Mouse (Mus musculus): Measurements from ENCODE around the gene Tecta. TPM values are rescaled to one million over a fixed set of nuclear protein-coding genes. Genes with fewer than 3 reads are reported as not detected.

The Tecta gene
- polyA plus RNA-seq, 1 experiment from 2014 or later = not detected

DNA sequence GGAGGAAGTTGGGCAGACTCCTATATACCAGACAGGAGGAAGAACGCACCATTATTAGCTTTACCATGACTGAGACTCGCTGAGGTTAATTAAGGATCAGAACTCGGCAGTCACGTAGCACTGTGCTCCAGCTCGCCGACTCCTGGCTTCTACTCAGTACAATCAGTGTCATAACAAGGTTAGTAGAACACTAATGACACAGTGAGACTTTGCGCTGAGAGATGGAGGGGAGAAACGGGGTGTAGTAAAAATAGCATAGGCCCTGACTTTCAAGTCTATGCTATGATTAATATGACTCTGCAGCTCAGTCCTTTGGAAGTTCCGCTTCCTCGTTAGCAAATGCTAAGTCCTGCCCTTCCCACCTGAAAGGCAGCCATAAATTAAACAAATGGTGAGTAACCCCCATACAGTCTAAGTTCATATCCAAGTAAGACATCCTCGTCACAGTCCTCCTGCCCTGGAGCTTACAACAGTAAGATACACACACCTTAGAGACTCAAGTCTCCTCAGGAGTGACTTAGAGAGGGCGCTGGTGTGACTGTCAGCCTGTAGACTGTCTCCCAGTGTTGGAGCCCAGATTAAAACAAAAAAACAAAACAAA, 17.7 kb upstream of the Tecta start:
- ATAC-seq (ENCODE audit: borderline replicate concordance, extremely low read depth, low FRiP score, low TSS enrichment) = no peak
- H3K4me2 ChIP-seq = no peak overlapping the region
- H3K9me3 ChIP-seq = no peaks in the 10 kb centered on the region
- H3K9ac ChIP-seq = no peak overlapping the region
- no peak overlapping the region for H3K27ac ChIP-seq
- peaks cover 4% of the 10 kb centered on the region; the same call in 1 of the 2 replicates for H3K36me3 ChIP-seq
- 83% methylated on average over 12 of the region's 12 CpGs for WGBS
- no peaks in the 10 kb centered on the region for H3K27me3 ChIP-seq
- H3K4me1 ChIP-seq = no peaks in the 10 kb centered on the region
- no peak overlapping the region for H3K4me3 ChIP-seq

DNA sequence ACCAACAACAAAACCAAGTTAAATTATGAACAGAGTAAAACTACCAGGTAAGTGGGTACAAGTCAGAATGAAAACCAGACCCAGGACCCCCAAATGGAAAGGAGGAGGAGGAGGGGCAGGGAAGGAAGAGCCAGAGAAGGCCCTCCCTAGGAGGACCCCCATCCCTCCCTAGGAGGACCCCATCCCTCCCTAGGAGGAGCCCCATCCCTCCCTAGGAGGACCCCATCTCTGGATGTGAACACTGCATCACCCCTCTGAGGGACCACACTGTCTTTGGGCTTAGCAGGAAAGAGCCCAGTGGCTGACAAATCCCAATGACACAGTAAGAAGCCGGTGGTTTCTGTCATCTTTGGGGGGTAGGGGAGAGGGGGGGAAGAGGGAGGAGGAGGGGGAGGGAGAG, 15.5 kb upstream of the Tecta start:
- no peak for ATAC-seq (ENCODE audit: borderline replicate concordance, extremely low read depth, low FRiP score, low TSS enrichment)
- H3K36me3 ChIP-seq = peaks cover 3% of the 10 kb centered on the region; the same call in 1 of the 2 replicates
- H3K4me2 ChIP-seq = no peak overlapping the region
- no peaks in the 10 kb centered on the region for H3K27me3 ChIP-seq
- no peak overlapping the region for H3K9ac ChIP-seq
- WGBS = 43% methylated on average over 1 of the region's 1 CpGs
- H3K27ac ChIP-seq = no peak overlapping the region
- H3K9me3 ChIP-seq = no peaks in the 10 kb centered on the region
- H3K4me3 ChIP-seq = no peak overlapping the region
- H3K4me1 ChIP-seq = no peaks in the 10 kb centered on the region

- Histone ChIP-seq H3K36me3 (peaks cover 3% of the 10 kb centered on the region; the same call in 1 of the 2 replicates), H3K4me3 (no peak overlapping the region), H3K27me3 (no peaks in the 10 kb centered on the region), H3K4me1 (no peaks in the 10 kb centered on the region), H3K9me3 (no peaks in the 10 kb centered on the region), H3K27ac (no peak overlapping the region), H3K4me2 (no peak overlapping the region), H3K9ac (no peak overlapping the region)
- no peak for ATAC-seq (ENCODE audit: borderline replicate concordance, extremely low read depth, low FRiP score, low TSS enrichment)
- whole genome bisulfite sequencing = 82% methylated on average over 12 of the region's 12 CpGs
These were observed 13.6 kb upstream of the Tecta start for GRCm38 (mm10) chr9:42413345-42413744.

DNA sequence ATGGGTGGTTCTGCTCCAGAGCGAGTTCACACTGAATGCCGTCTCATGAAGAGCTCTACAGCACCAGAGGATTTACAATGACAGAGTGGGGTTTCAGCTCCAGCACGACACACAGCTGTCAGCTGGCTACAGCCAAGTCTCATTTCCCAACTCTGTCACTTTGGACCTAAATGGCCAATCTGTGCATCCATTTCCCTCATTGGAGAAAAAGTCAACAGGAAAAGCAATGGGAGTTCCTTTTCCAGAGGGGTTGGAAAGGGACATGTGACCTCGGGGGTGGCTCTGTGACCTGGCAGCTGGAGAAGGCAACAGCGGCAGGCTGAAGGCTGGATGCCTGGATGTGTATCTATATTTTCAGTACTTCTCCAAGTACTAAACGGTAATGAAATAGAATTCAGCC, 11.6 kb upstream of the Tecta start:
- Histone ChIP-seq H3K4me2 (no peak overlapping the region), H3K9ac (no peak overlapping the region), H3K9me3 (no peaks in the 10 kb centered on the region), H3K27me3 (no peaks in the 10 kb centered on the region), H3K4me1 (no peaks in the 10 kb centered on the region), H3K27ac (no peak overlapping the region), H3K4me3 (no peak overlapping the region), H3K36me3 (peaks cover 3% of the 10 kb centered on the region; the same call in 1 of the 2 replicates)
- 71% methylated on average over 6 of the region's 6 CpGs for WGBS
- ATAC-seq (ENCODE audit: borderline replicate concordance, extremely low read depth, low FRiP score, low TSS enrichment) = no peak

- H3K36me3 ChIP-seq = no peaks in the 10 kb centered on the region
- H3K9me3 ChIP-seq = no peaks in the 10 kb centered on the region
- WGBS = 46% methylated on average over 4 of the region's 4 CpGs
- ATAC-seq (ENCODE audit: borderline replicate concordance, extremely low read depth, low FRiP score, low TSS enrichment) = no peak
- no peaks in the 10 kb centered on the region for H3K4me1 ChIP-seq
- H3K4me2 ChIP-seq = no peak overlapping the region
- no peak overlapping the region for H3K9ac ChIP-seq
- no peaks in the 10 kb centered on the region for H3K27me3 ChIP-seq
- no peak overlapping the region for H3K4me3 ChIP-seq
- H3K27ac ChIP-seq = no peak overlapping the region
These were observed 6.0 kb upstream of the Tecta start for GRCm38 (mm10) chr9:42405736-42406135.

GRCm38 (mm10) chr9:42401486-42401885, 1.8 kb upstream of the Tecta start:
- no peak overlapping the region for H3K4me3 ChIP-seq
- H3K4me2 ChIP-seq = no peak overlapping the region
- WGBS = 84% methylated on average over 6 of the region's 6 CpGs
- no peak overlapping the region for H3K9ac ChIP-seq
- ATAC-seq (ENCODE audit: borderline replicate concordance, extremely low read depth, low FRiP score, low TSS enrichment) = no peak
- no peaks in the 10 kb centered on the region for H3K9me3 ChIP-seq
- no peaks in the 10 kb centered on the region for H3K4me1 ChIP-seq
- no peaks in the 10 kb centered on the region for H3K36me3 ChIP-seq
- no peak overlapping the region for H3K27ac ChIP-seq
- no peaks in the 10 kb centered on the region for H3K27me3 ChIP-seq

DNA sequence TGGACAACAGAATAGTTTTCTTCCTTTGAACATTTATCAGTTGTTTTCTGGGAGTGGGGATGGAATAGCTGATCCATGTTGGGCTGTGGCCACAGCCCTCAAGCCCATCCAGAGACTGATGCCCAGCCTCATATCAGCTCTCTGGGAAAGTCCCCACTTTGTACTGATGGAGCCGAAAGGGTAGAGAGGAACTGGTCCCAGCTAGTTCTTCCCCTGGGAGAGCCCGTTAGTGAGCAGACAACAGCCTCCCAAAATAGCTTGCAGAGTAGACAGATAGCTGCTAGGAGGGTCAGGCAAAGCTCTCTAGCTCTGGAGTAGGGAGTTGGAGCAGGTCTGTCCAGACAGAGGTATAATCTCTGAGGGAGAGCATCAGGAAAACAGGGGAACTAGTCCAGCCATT, 3.6 kb downstream of the Tecta start:
- no peaks in the 10 kb centered on the region for H3K36me3 ChIP-seq
- H3K9me3 ChIP-seq = no peaks in the 10 kb centered on the region
- 59% methylated on average over 2 of the region's 2 CpGs for WGBS
- no peaks in the 10 kb centered on the region for H3K27me3 ChIP-seq
- ATAC-seq (ENCODE audit: borderline replicate concordance, extremely low read depth, low FRiP score, low TSS enrichment) = no peak
- no peak overlapping the region for H3K4me3 ChIP-seq
- no peak overlapping the region for H3K9ac ChIP-seq
- H3K4me2 ChIP-seq = no peak overlapping the region
- H3K4me1 ChIP-seq = no peaks in the 10 kb centered on the region
- no peak overlapping the region for H3K27ac ChIP-seq

DNA sequence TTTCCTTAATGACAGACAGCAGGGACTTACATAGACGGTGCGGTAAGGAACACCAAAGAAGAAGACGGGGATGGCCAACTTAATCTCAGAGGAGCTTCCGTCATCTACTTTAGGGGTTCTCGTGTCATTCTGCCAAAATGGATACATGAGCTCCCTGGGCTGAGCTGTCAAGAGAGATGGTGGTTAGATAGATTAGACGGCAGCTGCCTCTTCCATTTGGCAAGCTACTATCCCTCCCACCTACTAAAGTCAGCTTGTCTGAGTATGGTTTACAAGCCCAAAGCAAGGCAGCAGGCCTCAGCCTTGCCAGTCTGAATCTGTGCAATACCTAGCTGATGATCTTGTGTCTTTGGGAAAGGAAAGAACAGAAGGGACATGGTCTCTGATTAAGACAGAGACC, 4.8 kb downstream of the Tecta start:
- H3K4me1 ChIP-seq = no peaks in the 10 kb centered on the region
- H3K9me3 ChIP-seq = no peaks in the 10 kb centered on the region
- H3K36me3 ChIP-seq = no peaks in the 10 kb centered on the region
- H3K27ac ChIP-seq = no peak overlapping the region
- H3K9ac ChIP-seq = no peak overlapping the region
- ATAC-seq (ENCODE audit: borderline replicate concordance, extremely low read depth, low FRiP score, low TSS enrichment) = no peak
- H3K4me2 ChIP-seq = no peak overlapping the region
- no peak overlapping the region for H3K4me3 ChIP-seq
- WGBS = 79% methylated on average over 6 of the region's 6 CpGs
- no peaks in the 10 kb centered on the region for H3K27me3 ChIP-seq

GRCm38 (mm10) chr9:42394321-42394720, 5.4 kb downstream of the Tecta start:
- no peak for ATAC-seq (ENCODE audit: borderline replicate concordance, extremely low read depth, low FRiP score, low TSS enrichment)
- 85% methylated on average over 8 of the region's 8 CpGs for WGBS
- no peaks in the 10 kb centered on the region for H3K9me3 ChIP-seq
- H3K27ac ChIP-seq = no peak overlapping the region
- H3K4me1 ChIP-seq = no peaks in the 10 kb centered on the region
- H3K27me3 ChIP-seq = no peaks in the 10 kb centered on the region
- no peaks in the 10 kb centered on the region for H3K36me3 ChIP-seq
- H3K4me2 ChIP-seq = no peak overlapping the region
- no peak overlapping the region for H3K4me3 ChIP-seq
- H3K9ac ChIP-seq = no peak overlapping the region

- H3K9me3 ChIP-seq = no peaks in the 10 kb centered on the region
- no peak overlapping the region for H3K4me2 ChIP-seq
- no peak overlapping the region for H3K9ac ChIP-seq
- no peak overlapping the region for H3K4me3 ChIP-seq
- 36% methylated on average over 6 of the region's 6 CpGs for WGBS
- no peaks in the 10 kb centered on the region for H3K36me3 ChIP-seq
- H3K4me1 ChIP-seq = no peaks in the 10 kb centered on the region
- H3K27me3 ChIP-seq = no peaks in the 10 kb centered on the region
- ATAC-seq (ENCODE audit: borderline replicate concordance, extremely low read depth, low FRiP score, low TSS enrichment) = no peak
- H3K27ac ChIP-seq = no peak overlapping the region
These were observed 6.8 kb downstream of the Tecta start for GRCm38 (mm10) chr9:42392927-42393326.

DNA sequence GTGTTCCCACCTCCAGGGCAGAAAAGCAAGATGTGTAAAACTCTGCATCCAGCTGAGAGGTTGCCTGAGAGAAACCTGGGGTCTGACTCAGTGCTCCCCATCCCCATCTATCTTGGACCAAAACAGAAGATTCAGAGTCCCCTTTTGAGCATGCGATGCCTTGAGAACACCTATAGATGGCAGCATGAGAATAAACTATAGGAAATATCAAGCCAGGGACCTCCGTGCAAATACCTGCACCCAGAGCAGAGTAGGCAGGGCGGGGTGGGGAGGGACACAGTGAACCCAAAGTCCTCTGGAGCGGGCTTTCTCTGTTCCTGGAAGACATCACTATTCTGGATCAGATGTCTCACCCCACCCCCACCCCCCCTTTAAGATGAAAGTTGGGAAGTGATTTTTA, 11.2 kb downstream of the Tecta start:
- Histone ChIP-seq H3K27ac (no peak overlapping the region), H3K4me2 (no peak overlapping the region), H3K4me1 (no peaks in the 10 kb centered on the region), H3K27me3 (no peaks in the 10 kb centered on the region), H3K36me3 (no peaks in the 10 kb centered on the region), H3K9me3 (no peaks in the 10 kb centered on the region), H3K4me3 (no peak overlapping the region), H3K9ac (no peak overlapping the region)
- 45% methylated on average over 4 of the region's 4 CpGs for WGBS
- ATAC-seq (ENCODE audit: borderline replicate concordance, extremely low read depth, low FRiP score, low TSS enrichment) = no peak

DNA sequence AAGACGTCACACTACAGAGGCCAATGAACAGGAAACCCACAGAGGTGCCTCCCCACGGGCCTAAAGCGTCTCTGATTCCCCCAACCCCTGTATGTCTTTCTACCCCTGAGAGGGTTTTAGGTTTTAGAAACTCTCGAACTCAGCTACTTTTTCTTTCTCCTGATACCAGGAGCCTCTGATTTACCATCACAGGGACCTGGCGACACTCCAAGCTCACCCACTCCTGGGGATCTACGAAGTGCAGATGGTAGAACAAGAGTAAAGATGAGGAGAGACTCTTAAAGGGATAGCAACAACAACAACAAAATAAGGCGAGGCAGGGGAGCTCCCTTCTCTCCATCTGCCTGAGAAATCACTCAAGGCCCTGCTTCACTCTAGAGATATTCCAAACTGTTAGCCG, 12.7 kb downstream of the Tecta start:
- 67% methylated on average over 8 of the region's 8 CpGs for WGBS
- Histone ChIP-seq H3K4me2 (no peak overlapping the region), H3K4me3 (no peak overlapping the region), H3K36me3 (no peaks in the 10 kb centered on the region), H3K27ac (no peak overlapping the region), H3K9ac (no peak overlapping the region), H3K4me1 (no peaks in the 10 kb centered on the region), H3K9me3 (no peaks in the 10 kb centered on the region), H3K27me3 (no peaks in the 10 kb centered on the region)
- no peak for ATAC-seq (ENCODE audit: borderline replicate concordance, extremely low read depth, low FRiP score, low TSS enrichment)

GRCm38 (mm10) chr9:42385656-42386055, 14.1 kb downstream of the Tecta start:
- Histone ChIP-seq H3K4me1 (no peaks in the 10 kb centered on the region), H3K9ac (no peak overlapping the region), H3K4me2 (no peak overlapping the region), H3K4me3 (no peak overlapping the region), H3K9me3 (no peaks in the 10 kb centered on the region), H3K27ac (no peak overlapping the region), H3K27me3 (no peaks in the 10 kb centered on the region), H3K36me3 (no peaks in the 10 kb centered on the region)
- no peak for ATAC-seq (ENCODE audit: borderline replicate concordance, extremely low read depth, low FRiP score, low TSS enrichment)
- WGBS = 70% methylated on average over 13 of the region's 13 CpGs

All from lung, embryonic 15.5 days (tissue).